Mouse (Mus musculus) midbrain, postnatal 0 days (tissue): Measurements from ENCODE around the gene Ppme1. TPM values are rescaled to one million over a fixed set of nuclear protein-coding genes. Genes with fewer than 3 reads are reported as not detected.

Experiments used
- ATAC-seq: fragments of 200-750 bp; cut with Nextera tagmentation; 2 replicates; pipeline ENCODE4 v1.8.0; 2017; ENCODE audit warnings: moderate number of reproducible peaks, mild to moderate bottlenecking, moderate TSS enrichment, moderate library complexity; ENCODE audit not compliant: low FRiP score
- DNase-seq: peaks from one replicate; pipeline ENCODE4 v3.0.0-alpha.2; 2015; ENCODE audit warnings: low spot score
- H3K27ac ChIP-seq: fragments of 300-500 bp; sonication (generic); 2 replicates; pipeline ENCODE4 v1.5.1; 2014; ENCODE audit warnings: low read depth, mild to moderate bottlenecking, low read length, mixed read lengths
- H3K27me3 ChIP-seq: fragments of 300-500 bp; sonication (generic); 2 replicates; pipeline ENCODE4 v1.6.1; 2014; ENCODE audit warnings: low read length, control low read depth, mixed read lengths; ENCODE audit not compliant: insufficient read depth
- H3K36me3 ChIP-seq: fragments of 300-500 bp; sonication (generic); 2 replicates; pipeline ENCODE4 v1.6.1; 2014; ENCODE audit warnings: low read length, control low read depth, mixed read lengths; ENCODE audit not compliant: insufficient read depth
- H3K4me1 ChIP-seq: fragments of 300-500 bp; sonication (generic); 2 replicates; pipeline ENCODE4 v1.6.1; 2014; ENCODE audit warnings: mild to moderate bottlenecking, control low read depth, antibody characterized with exemption, low read length, mixed read lengths; ENCODE audit not compliant: insufficient read depth
- H3K4me2 ChIP-seq: fragments of 300-500 bp; sonication (generic); 2 replicates; pipeline ENCODE4 v1.6.1; 2014; ENCODE audit warnings: low read depth, mild to moderate bottlenecking, low read length, mixed read lengths; ENCODE audit not compliant: poor library complexity, severe bottlenecking
- H3K4me3 ChIP-seq: fragments of 300-500 bp; sonication (generic); 2 replicates; pipeline ENCODE4 v1.5.1; 2014; ENCODE audit warnings: low read depth, mild to moderate bottlenecking, low read length, moderate library complexity
- H3K9ac ChIP-seq: fragments of 300-500 bp; sonication (generic); replicated peaks from 2 replicates; pipeline ENCODE4 v1.6.1; 2014; ENCODE audit warnings: mild to moderate bottlenecking, low read length, moderate library complexity, mixed read lengths; ENCODE audit not compliant: poor library complexity, severe bottlenecking
- H3K9me3 ChIP-seq: fragments of 300-500 bp; sonication (generic); 2 replicates; pipeline ENCODE4 v1.6.1; 2016; ENCODE audit warnings: low read length, control low read depth
- CTCF ChIP-seq: IDR thresholded peaks from 2 replicates; pipeline ENCODE4 v1.5.1; 2016; ENCODE audit warnings: antibody characterized with exemption, mild to moderate bottlenecking
- WGBS: fragments of 180-500 bp; shearing (Covaris S2); extraction: QIAGEN DNeasy Blood & Tissue Kit; methylation state at CpG from one replicate; pipeline ENCODE4 v1.1.7; 2014; 5-methylcytosine and 5-hydroxymethylcytosine counted together
- polyA plus RNA-seq: library from polyadenylated mRNA; unstranded; fragments of >200 nt; fragmentation: Nextera tagmentation; extraction: Ambion mirVana; gene quantifications from 2 replicates; pipeline ENCODE4 v1.2.1, GENCODE M21; 2015
- total RNA-seq: library from RNA; depleted of rRNA; stranded (reverse); fragments of >200 nt; gene quantifications from 2 replicates; pipeline ENCODE4 v1.2.3, GENCODE M21; 2014

The Ppme1 gene
- total and polyA plus RNA-seq, 2 experiments from 2014 or later = 149 to 172 TPM

DNA sequence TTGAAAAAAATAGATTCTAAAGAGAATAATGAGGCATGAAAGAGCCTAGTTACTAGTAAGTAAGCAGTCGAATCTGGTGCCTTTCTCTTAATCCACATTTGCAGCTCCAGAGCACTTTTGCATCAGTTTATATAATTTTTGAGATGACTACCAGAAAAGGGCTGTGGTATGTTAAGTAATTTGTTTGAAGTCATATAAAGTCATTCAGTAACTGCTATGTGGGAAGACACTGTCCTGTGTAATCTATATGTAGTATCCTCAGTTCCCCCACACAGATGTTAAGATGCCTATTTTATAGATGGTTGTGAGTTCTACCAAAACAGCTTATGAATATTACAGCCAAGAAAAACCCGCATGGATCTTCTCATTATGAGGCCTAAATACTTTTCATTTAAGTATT lies 6.2 kb upstream of the Ppme1 start:
- ATAC-seq (no peak), DNase-seq (no peak)
- H3K36me3 ChIP-seq = peaks cover 21% of the 10 kb centered on the region
- no peak overlapping the region for H3K4me3 ChIP-seq
- no peak overlapping the region for H3K4me2 ChIP-seq
- no peaks in the 10 kb centered on the region for H3K27me3 ChIP-seq
- no peak for TF ChIP-seq CTCF
- H3K9ac ChIP-seq = no peak overlapping the region
- no peak overlapping the region for H3K27ac ChIP-seq
- H3K4me1 ChIP-seq = no peaks in the 10 kb centered on the region
- WGBS = 87% methylated on average over 2 of the region's 2 CpGs
- H3K9me3 ChIP-seq = no peaks in the 10 kb centered on the region

DNA sequence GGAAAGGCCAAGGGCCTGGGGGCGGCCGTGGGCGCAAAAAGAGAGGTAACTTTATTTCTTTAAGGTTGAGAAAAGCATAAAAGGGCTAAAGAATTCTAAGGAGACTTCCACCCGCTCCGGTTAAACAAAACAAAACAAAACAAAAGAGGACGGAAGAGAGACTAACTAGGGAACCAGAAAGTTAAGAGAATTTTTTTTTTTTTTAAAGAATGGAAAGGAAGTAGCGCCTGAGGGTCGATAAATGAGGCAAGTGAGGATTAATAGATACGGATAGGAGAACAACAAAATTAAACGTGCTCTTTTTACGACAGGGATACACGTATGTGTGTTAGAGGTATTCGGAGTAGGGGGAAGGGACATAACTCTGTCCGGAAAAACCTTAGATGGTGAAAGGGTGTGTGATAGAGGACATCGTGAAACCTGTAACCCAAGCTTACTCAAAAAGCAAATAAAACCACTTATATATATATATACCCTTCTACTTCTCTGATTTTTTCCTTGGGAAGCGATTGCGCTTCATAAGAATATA lies 409 bp upstream of the Ppme1 start:
- peak overlapping the region; percentile 60 for H3K4me2 ChIP-seq
- no peak for TF ChIP-seq CTCF
- no peaks in the 10 kb centered on the region for H3K27me3 ChIP-seq
- DNase-seq (no peak), ATAC-seq (no peak)
- H3K4me1 ChIP-seq = peaks cover 9% of the 10 kb centered on the region; the same call in 1 of the 2 replicates
- H3K36me3 ChIP-seq = no peaks in the 10 kb centered on the region; the same call in 1 of the 2 replicates
- no peaks in the 10 kb centered on the region for H3K9me3 ChIP-seq
- H3K9ac ChIP-seq = peak overlapping the region; percentile 55
- H3K4me3 ChIP-seq = peak overlapping the region; percentile 81
- 6% methylated on average over 17 of the region's 17 CpGs for WGBS
- peak overlapping the region; percentile 59 for H3K27ac ChIP-seq

DNA sequence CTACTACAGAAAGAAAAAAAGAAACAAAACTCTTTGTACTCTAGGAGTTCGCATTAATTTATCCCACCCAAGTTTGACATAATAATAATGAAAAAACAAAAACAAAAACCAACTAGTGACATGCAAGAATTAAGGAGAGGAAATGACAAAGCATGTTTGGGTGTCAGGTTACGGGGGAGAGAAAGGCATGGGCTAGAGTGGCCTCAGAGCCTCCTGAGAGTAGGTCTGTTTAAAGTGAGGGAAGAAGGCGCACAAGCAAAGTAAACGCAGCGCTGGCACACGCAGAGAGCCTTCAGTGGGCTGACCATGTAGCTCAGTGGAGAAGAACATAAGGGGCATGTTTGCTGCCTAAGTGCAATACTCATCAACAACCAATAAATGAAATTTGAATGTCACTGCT lies 7.2 kb downstream of the Ppme1 start:
- no peak for DNase-seq
- 73% methylated on average over 6 of the region's 6 CpGs for WGBS

DNA sequence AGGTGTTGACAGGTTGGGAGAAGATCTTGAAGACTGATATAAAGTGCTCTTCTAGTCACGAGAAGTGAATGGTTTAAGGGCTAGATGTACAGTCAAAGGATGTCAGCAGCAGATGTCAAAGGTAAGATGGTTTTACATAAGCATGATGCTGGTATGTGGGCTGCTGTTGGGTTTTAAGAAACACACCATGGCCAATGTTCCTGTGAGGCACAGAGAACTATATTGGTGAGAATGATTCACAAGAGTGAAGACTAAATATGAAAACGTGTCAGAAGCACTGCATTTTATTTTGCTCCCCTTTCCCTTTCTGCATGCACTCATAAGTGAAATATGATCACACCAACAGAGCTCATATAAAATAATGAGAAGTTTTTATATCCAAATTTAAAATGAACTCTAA lies 8.9 kb downstream of the Ppme1 start:
- H3K4me1 ChIP-seq = no peaks in the 10 kb centered on the region
- H3K36me3 ChIP-seq = no peaks in the 10 kb centered on the region
- ATAC-seq (no peak), DNase-seq (no peak)
- no peak overlapping the region for H3K4me2 ChIP-seq
- no peak overlapping the region for H3K9ac ChIP-seq
- 88% methylated on average over 2 of the region's 2 CpGs for WGBS
- no peak overlapping the region for H3K27ac ChIP-seq
- H3K9me3 ChIP-seq = no peaks in the 10 kb centered on the region
- no peaks in the 10 kb centered on the region for H3K27me3 ChIP-seq
- H3K4me3 ChIP-seq = no peak overlapping the region
- TF ChIP-seq CTCF = no peak

More for the DNA sequence above, 7.2 kb downstream of the Ppme1 start:
- H3K9me3 ChIP-seq = no peaks in the 10 kb centered on the region
- no peak for ATAC-seq
- TF ChIP-seq CTCF = no peak
- H3K36me3 ChIP-seq = no peaks in the 10 kb centered on the region
- H3K4me1 ChIP-seq = no peaks in the 10 kb centered on the region
- H3K9ac ChIP-seq = no peak overlapping the region
- no peak overlapping the region for H3K4me2 ChIP-seq
- no peak overlapping the region for H3K27ac ChIP-seq
- no peaks in the 10 kb centered on the region for H3K27me3 ChIP-seq
- no peak overlapping the region for H3K4me3 ChIP-seq

DNA sequence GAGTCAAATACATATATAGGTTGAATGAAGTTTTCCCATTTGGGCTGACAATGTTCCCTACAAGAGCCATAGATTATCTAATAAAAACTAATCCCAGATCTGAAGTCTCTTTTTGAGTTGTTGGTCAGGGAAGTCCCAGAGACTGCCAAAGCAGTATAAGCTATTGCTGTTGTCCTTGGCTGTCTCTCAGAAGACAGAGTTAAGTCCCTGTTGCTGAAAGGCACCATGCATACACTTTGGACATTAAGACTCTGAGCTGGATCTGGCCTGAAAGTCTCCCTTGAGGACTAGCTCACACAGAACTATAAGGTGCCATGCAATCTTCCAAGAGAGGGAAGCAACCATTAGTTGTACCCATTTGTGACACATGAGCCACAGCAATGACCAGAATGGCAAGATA lies 14.3 kb downstream of the Ppme1 start:
- ATAC-seq (no peak), DNase-seq (no peak)
- no peak for TF ChIP-seq CTCF
- Histone ChIP-seq H3K4me2 (no peak overlapping the region), H3K9me3 (no peaks in the 10 kb centered on the region), H3K36me3 (peaks cover 7% of the 10 kb centered on the region; the same call in 1 of the 2 replicates), H3K4me1 (no peaks in the 10 kb centered on the region), H3K4me3 (no peak overlapping the region), H3K9ac (no peak overlapping the region), H3K27me3 (no peaks in the 10 kb centered on the region), H3K27ac (no peak overlapping the region)

DNA sequence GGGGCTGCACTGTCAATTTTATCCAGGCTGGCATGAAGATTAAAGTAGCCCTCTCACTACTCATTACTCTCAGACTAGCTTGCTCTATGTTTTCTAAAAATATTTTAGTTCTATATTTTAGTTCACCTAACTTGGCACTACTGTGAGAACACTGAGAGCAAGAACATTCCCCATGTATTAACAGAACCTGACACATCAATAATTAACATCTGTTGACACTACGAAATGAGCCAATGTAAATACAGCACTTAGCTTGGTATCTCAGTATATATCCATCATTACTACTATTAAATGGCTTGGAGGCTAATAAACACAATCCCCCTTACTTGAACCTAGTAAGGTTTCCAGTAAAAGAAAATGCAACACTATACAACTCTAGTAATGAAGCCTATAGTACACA lies 15.3 kb downstream of the Ppme1 start:
- no peak overlapping the region for H3K9ac ChIP-seq
- 95% methylated on average over 1 of the region's 1 CpGs for WGBS
- H3K4me2 ChIP-seq = no peak overlapping the region
- H3K4me3 ChIP-seq = no peak overlapping the region
- DNase-seq (no peak), ATAC-seq (no peak)
- TF ChIP-seq CTCF = no peak
- no peaks in the 10 kb centered on the region for H3K27me3 ChIP-seq
- H3K9me3 ChIP-seq = no peaks in the 10 kb centered on the region
- H3K4me1 ChIP-seq = no peaks in the 10 kb centered on the region
- H3K27ac ChIP-seq = no peak overlapping the region
- H3K36me3 ChIP-seq = peaks cover 9% of the 10 kb centered on the region; the same call in 1 of the 2 replicates
